Mouse (Mus musculus) adipose tissue, adult 10 weeks (tissue): ENCODE results near the gene Cln5. TPM values are rescaled to one million over a fixed set of nuclear protein-coding genes. Genes with fewer than 3 reads are reported as not detected.

Source experiments
- polyA plus RNA-seq: library from polyadenylated mRNA; stranded (reverse); fragments of 350-450 nt; fragmentation: Illumina TruSeq; extraction: RNeasy Lipid Tissue Mini Kit (QIAGEN cat#74804); gene quantifications from one replicate; pipeline ENCODE4 v1.2.3, GENCODE M21; 2014; ENCODE audit warnings: low read depth, low replicate concordance

Gene Cln5
- polyA plus RNA-seq = 28.8 TPM

GRCm38 (mm10) chr14:103069864-103070611, at the start of gene Cln5:
Gene Cln5, plus strand, starts transcription at chr14:103070216.

GRCm38 (mm10) chr14:103046677-103047076, 23.3 kb upstream of the Cln5 start, which contains the start of gene Acod1:
Gene Acod1, plus strand, starts transcription at chr14:103046977.

GRCm38 (mm10) chr14:103099238-103099933, 29.4 kb downstream of the Cln5 start, which contains the start of gene Fbxl3:
Gene Fbxl3, minus strand, starts transcription at chr14:103099566.

Other genes with a start within 250 kb of the Cln5 start
- 25.5 TPM for gene Kctd12, start 87.6 kb upstream of the Cln5 start, polyA plus RNA-seq
- gene Acod1, start 23.2 kb upstream of the Cln5 start, polyA plus RNA-seq = not detected
- 53.8 TPM for gene Fbxl3, start 29.4 kb downstream of the Cln5 start, polyA plus RNA-seq